Mouse (Mus musculus) limb, embryonic 10.5 days (tissue): ENCODE data around the gene Dyrk2. TPM values are rescaled to one million over a fixed set of nuclear protein-coding genes. Genes with fewer than 3 reads are reported as not detected.

Experiments used
- DNase-seq: peaks from one replicate; pipeline ENCODE4 v3.0.0-alpha.2; 2017; ENCODE audit warnings: low spot score
- H3K27ac ChIP-seq: fragments of 300-500 bp; sonication (generic); 2 replicates; pipeline ENCODE4 v1.5.1; 2016; ENCODE audit warnings: mild to moderate bottlenecking
- H3K27me3 ChIP-seq: fragments of 300-500 bp; sonication (generic); 2 replicates; pipeline ENCODE4 v1.6.1; 2016; ENCODE audit warnings: low read depth, mild to moderate bottlenecking; ENCODE audit not compliant: poor library complexity, severe bottlenecking
- H3K36me3 ChIP-seq: fragments of 300-500 bp; sonication (generic); 2 replicates; pipeline ENCODE4 v1.6.1; 2016; ENCODE audit warnings: mild to moderate bottlenecking, moderate library complexity
- H3K4me1 ChIP-seq: fragments of 300-500 bp; sonication (generic); 2 replicates; pipeline ENCODE4 v1.6.1; 2016
- H3K4me3 ChIP-seq: fragments of 300-500 bp; sonication (generic); 2 replicates; pipeline ENCODE4 v1.5.1; 2016; ENCODE audit warnings: mild to moderate bottlenecking, moderate library complexity
- H3K9me3 ChIP-seq: fragments of 300-500 bp; sonication (generic); replicated peaks from 2 replicates; pipeline ENCODE4 v1.6.1; 2016; ENCODE audit warnings: mild to moderate bottlenecking
- WGBS: fragments of 180-500 bp; shearing (Covaris S2); methylation state at CpG from one replicate; pipeline ENCODE4 v1.1.7; 2016; 5-methylcytosine and 5-hydroxymethylcytosine counted together
- polyA plus RNA-seq: library from polyadenylated mRNA; unstranded; fragments of >200 nt; fragmentation: Nextera tagmentation; extraction: Ambion mirVana; gene quantifications from 2 replicates; pipeline ENCODE4 v1.2.1, GENCODE M21; 2016

Gene Dyrk2
- polyA plus RNA-seq, 1 experiment from 2014 or later, result 7.2 TPM

GRCm38 (mm10) chr10:118829641-118830040 is 40.4 kb downstream of the Dyrk2 start:
- DNase-seq, result no peak
- H3K27ac ChIP-seq, result no peak overlapping the region
- WGBS, result 76% methylated on average over 2 of the region's 2 CpGs
- H3K9me3 ChIP-seq, result no peaks in the 10 kb centered on the region
- H3K27me3 ChIP-seq, result no peaks in the 10 kb centered on the region
- no peaks in the 10 kb centered on the region for H3K36me3 ChIP-seq
- H3K4me1 ChIP-seq, result no peaks in the 10 kb centered on the region
- H3K4me3 ChIP-seq, result no peak overlapping the region

GRCm38 (mm10) chr10:118827116-118827515 is 42.9 kb downstream of the Dyrk2 start:
- no peak overlapping the region for H3K27ac ChIP-seq
- no peaks in the 10 kb centered on the region for H3K36me3 ChIP-seq
- WGBS, result 93% methylated on average over 7 of the region's 7 CpGs
- no peaks in the 10 kb centered on the region for H3K27me3 ChIP-seq
- no peaks in the 10 kb centered on the region for H3K9me3 ChIP-seq
- no peak overlapping the region for H3K4me3 ChIP-seq
- DNase-seq, result no peak
- H3K4me1 ChIP-seq, result no peaks in the 10 kb centered on the region

GRCm38 (mm10) chr10:118824830-118825229 is 45.2 kb downstream of the Dyrk2 start:
- H3K4me1 ChIP-seq, result 0 out of 2 replicates have a peak, but pooled peaks cover 3% of the 10 kb centered on the region
- WGBS, result 90% methylated on average over 8 of the region's 8 CpGs
- no peak overlapping the region for H3K27ac ChIP-seq
- H3K36me3 ChIP-seq, result no peaks in the 10 kb centered on the region
- DNase-seq, result no peak
- no peak overlapping the region for H3K4me3 ChIP-seq
- H3K27me3 ChIP-seq, result no peaks in the 10 kb centered on the region
- H3K9me3 ChIP-seq, result no peaks in the 10 kb centered on the region

GRCm38 (mm10) chr10:118820901-118821300 is 49.1 kb downstream of the Dyrk2 start:
- WGBS, result 54% methylated on average over 7 of the region's 7 CpGs
- DNase-seq, result peak; percentile 50
- H3K27ac ChIP-seq, result no peak overlapping the region
- no peaks in the 10 kb centered on the region for H3K9me3 ChIP-seq
- H3K4me3 ChIP-seq, result no peak overlapping the region
- no peaks in the 10 kb centered on the region for H3K27me3 ChIP-seq
- H3K4me1 ChIP-seq, result 0 out of 2 replicates have a peak, but pooled peaks cover 3% of the 10 kb centered on the region
- no peaks in the 10 kb centered on the region for H3K36me3 ChIP-seq

GRCm38 (mm10) chr10:118819846-118820245 is 50.2 kb downstream of the Dyrk2 start:
- H3K36me3 ChIP-seq, result no peaks in the 10 kb centered on the region
- WGBS, result 87% methylated on average over 4 of the region's 4 CpGs
- H3K27me3 ChIP-seq, result no peaks in the 10 kb centered on the region
- no peak overlapping the region for H3K27ac ChIP-seq
- H3K4me1 ChIP-seq, result 0 out of 2 replicates have a peak, but pooled peaks cover 3% of the 10 kb centered on the region
- no peak overlapping the region for H3K4me3 ChIP-seq
- H3K9me3 ChIP-seq, result no peaks in the 10 kb centered on the region
- DNase-seq, result no peak

GRCm38 (mm10) chr10:118817089-118817488 is 52.9 kb downstream of the Dyrk2 start:
- DNase-seq, result no peak
- Histone ChIP-seq H3K27me3 (no peaks in the 10 kb centered on the region), H3K9me3 (no peaks in the 10 kb centered on the region)

GRCm38 (mm10) chr10:118811945-118812344 is 58.1 kb downstream of the Dyrk2 start:
- H3K4me3 ChIP-seq, result no peak overlapping the region
- no peak overlapping the region for H3K27ac ChIP-seq
- DNase-seq, result no peak
- H3K9me3 ChIP-seq, result no peaks in the 10 kb centered on the region
- no peaks in the 10 kb centered on the region for H3K36me3 ChIP-seq
- WGBS, result 79% methylated on average over 6 of the region's 6 CpGs
- H3K4me1 ChIP-seq, result no peaks in the 10 kb centered on the region
- no peaks in the 10 kb centered on the region for H3K27me3 ChIP-seq

More at GRCm38 (mm10) chr10:118817089-118817488, 52.9 kb downstream of the Dyrk2 start:
- no peak overlapping the region for H3K27ac ChIP-seq
- no peaks in the 10 kb centered on the region for H3K36me3 ChIP-seq
- 0 out of 2 replicates have a peak, but pooled peaks cover 3% of the 10 kb centered on the region for H3K4me1 ChIP-seq
- no peak overlapping the region for H3K4me3 ChIP-seq
- WGBS, result 92% methylated on average over 6 of the region's 6 CpGs

- Histone ChIP-seq H3K9me3 (no peaks in the 10 kb centered on the region), H3K36me3 (no peaks in the 10 kb centered on the region), H3K27me3 (no peaks in the 10 kb centered on the region), H3K4me1 (no peaks in the 10 kb centered on the region), H3K4me3 (no peak overlapping the region), H3K27ac (no peak overlapping the region)
- WGBS, result 64% methylated on average over 16 of the region's 16 CpGs
- no peak for DNase-seq
Measured at GRCm38 (mm10) chr10:118810908-118811711, 58.9 kb downstream of the Dyrk2 start.
